Mouse (Mus musculus) adrenal gland, adult 8-10 months (tissue): Measurements from ENCODE around the gene Hmcn2. TPM values are rescaled to one million over a fixed set of nuclear protein-coding genes. Genes with fewer than 3 reads are reported as not detected.
A peak's percentile ranks its signal among the peaks of the same experiment; 100 is the strongest.

Source experiments
- DNase-seq: peaks from one replicate; pipeline ENCODE4 v3.0.0; 2022
- total RNA-seq, 4 experiments: library from RNA; stranded (reverse); gene quantifications; 2 replicates each; pipeline ENCODE4 v1.2.4; 2022

Gene Hmcn2
- total RNA-seq: 1 to 10 TPM in 3 of 4 experiments, under 1 TPM in 1; 0.84 to 2.5 (median 1.4) TPM

GRCm38 (mm10) chr2:31314007-31314465 is at the start of gene Hmcn2:
Hmcn2 (plus strand) TSS chr2:31314415.
- DNase-seq: no peak

GRCm38 (mm10) chr2:31267447-31267846 is 46.8 kb upstream of the Hmcn2 start:
- DNase-seq: no peak

- DNase-seq: no peak
Observed at GRCm38 (mm10) chr2:31268631-31269030, 45.6 kb upstream of the Hmcn2 start.

GRCm38 (mm10) chr2:31269188-31269587 is 45.0 kb upstream of the Hmcn2 start:
- DNase-seq: no peak

GRCm38 (mm10) chr2:31269847-31270246 is 44.4 kb upstream of the Hmcn2 start:
- DNase-seq: no peak

- DNase-seq: no peak
Observed at GRCm38 (mm10) chr2:31270470-31270869, 43.7 kb upstream of the Hmcn2 start.

- DNase-seq: no peak
Observed at GRCm38 (mm10) chr2:31271071-31271470, 43.1 kb upstream of the Hmcn2 start.

GRCm38 (mm10) chr2:31274993-31275392 is 39.2 kb upstream of the Hmcn2 start:
- DNase-seq: no peak

- no peak for DNase-seq
Observed at GRCm38 (mm10) chr2:31277810-31278209, 36.4 kb upstream of the Hmcn2 start.

- DNase-seq: no peak
Observed at GRCm38 (mm10) chr2:31278483-31278882, 35.7 kb upstream of the Hmcn2 start.

- DNase-seq: no peak
Observed at GRCm38 (mm10) chr2:31281138-31281537, 33.1 kb upstream of the Hmcn2 start.

- no peak for DNase-seq
Observed at GRCm38 (mm10) chr2:31282266-31282665, 31.9 kb upstream of the Hmcn2 start.

GRCm38 (mm10) chr2:31282880-31283279 is 31.3 kb upstream of the Hmcn2 start:
- no peak for DNase-seq

- DNase-seq: peak; percentile 24
Observed at GRCm38 (mm10) chr2:31284531-31284930, 29.7 kb upstream of the Hmcn2 start.

- DNase-seq: no peak
Observed at GRCm38 (mm10) chr2:31291421-31291820, 22.8 kb upstream of the Hmcn2 start.

- peak; percentile 45 for DNase-seq
Observed at GRCm38 (mm10) chr2:31294985-31295384, 19.2 kb upstream of the Hmcn2 start.

- no peak for DNase-seq
Observed at GRCm38 (mm10) chr2:31296395-31296794, 17.8 kb upstream of the Hmcn2 start.

- peak; percentile 43 for DNase-seq
Observed at GRCm38 (mm10) chr2:31297602-31298268, 16.5 kb upstream of the Hmcn2 start.

- no peak for DNase-seq
Observed at GRCm38 (mm10) chr2:31298814-31299213, 15.4 kb upstream of the Hmcn2 start.

- no peak for DNase-seq
Observed at GRCm38 (mm10) chr2:31299266-31299665, 14.9 kb upstream of the Hmcn2 start.

GRCm38 (mm10) chr2:31299996-31300395 is 14.2 kb upstream of the Hmcn2 start:
- DNase-seq: no peak

- DNase-seq: no peak
Observed at GRCm38 (mm10) chr2:31303177-31303576, 11.0 kb upstream of the Hmcn2 start.

- DNase-seq: no peak
Observed at GRCm38 (mm10) chr2:31304191-31304590, 10.0 kb upstream of the Hmcn2 start.

- no peak for DNase-seq
Observed at GRCm38 (mm10) chr2:31304801-31305665, 9.2 kb upstream of the Hmcn2 start.
